Mouse (Mus musculus): Measurements from ENCODE around the gene Mtfp1.

DNA sequence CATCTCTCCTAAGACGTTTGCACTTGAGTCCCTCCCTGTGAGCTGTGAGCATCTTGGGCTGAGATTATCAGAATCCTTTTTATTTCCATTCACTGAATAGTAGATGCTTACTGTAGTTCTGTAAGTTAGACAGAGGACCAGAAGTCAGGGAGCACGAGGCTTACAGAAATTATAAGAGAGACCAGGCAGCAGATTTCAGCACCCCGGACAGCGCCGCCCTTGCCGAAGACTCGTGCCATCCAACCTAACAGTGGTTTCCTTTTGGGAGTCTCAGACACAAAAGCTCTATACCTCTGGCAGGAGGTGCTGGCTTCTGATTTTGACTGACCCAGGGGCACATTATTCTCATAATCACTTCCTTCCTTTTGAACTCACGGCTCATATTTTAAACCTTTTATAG, 18.6 kb downstream of the Mtfp1 start:
- TF ChIP-seq GATA1 (IDR thresholded peaks at IDR 0.05; ENCODE audit: borderline replicate concordance, low read length) (no peak), CTCF (IDR thresholded peaks at IDR 0.05; ENCODE audit: low read depth, low read length) (no peak), POLR2AphosphoS5 (IDR thresholded peaks at IDR 0.05; ENCODE audit: insufficient replicate concordance, low read depth, low read length) (no peak)

Data from G1E (cell line).